Mouse (Mus musculus): ENCODE results near the gene Mif4gd. TPM values are rescaled to one million over a fixed set of nuclear protein-coding genes. Genes with fewer than 3 reads are reported as not detected.

Mif4gd gene
- polyA plus RNA-seq, 1 experiment, result 3.6 TPM

- Histone ChIP-seq H3K4me1 (ENCODE audit: control insufficient read depth) (peaks cover 7% of the 10 kb centered on the region), H3K9me3 (ENCODE audit: control insufficient read depth, low read length) (no peaks in the 10 kb centered on the region), H3K36me3 (ENCODE audit: control insufficient read depth) (peaks cover 56% of the 10 kb centered on the region), H3K4me3 (replicated peaks) (no peak overlapping the region), H3K27me3 (ENCODE audit: control insufficient read depth) (no peaks in the 10 kb centered on the region)
- TF ChIP-seq GATA1 (IDR thresholded peaks at IDR 0.05; ENCODE audit: low read length) (no peak), TAL1 (IDR thresholded peaks at IDR 0.05; ENCODE audit: low read length) (no peak)
These were observed 31.5 kb upstream of the Mif4gd start for GRCm38 (mm10) chr11:115644308-115644707.

GRCm38 (mm10) chr11:115643265-115643664, 30.5 kb upstream of the Mif4gd start:
- H3K9me3 ChIP-seq (ENCODE audit: control insufficient read depth, low read length), result no peaks in the 10 kb centered on the region
- TF ChIP-seq TAL1 (IDR thresholded peaks at IDR 0.05; ENCODE audit: low read length) (no peak), GATA1 (IDR thresholded peaks at IDR 0.05; ENCODE audit: low read length) (no peak)
- no peak overlapping the region for H3K4me3 ChIP-seq (replicated peaks)
- H3K36me3 ChIP-seq (ENCODE audit: control insufficient read depth), result peaks cover 47% of the 10 kb centered on the region
- H3K27me3 ChIP-seq (ENCODE audit: control insufficient read depth), result no peaks in the 10 kb centered on the region
- peaks cover 7% of the 10 kb centered on the region for H3K4me1 ChIP-seq (ENCODE audit: control insufficient read depth)

GRCm38 (mm10) chr11:115642705-115643104, 29.9 kb upstream of the Mif4gd start:
- no peak overlapping the region for H3K4me3 ChIP-seq (replicated peaks)
- TF ChIP-seq GATA1 (IDR thresholded peaks at IDR 0.05; ENCODE audit: low read length), result no peak
- no peak for TF ChIP-seq TAL1 (IDR thresholded peaks at IDR 0.05; ENCODE audit: low read length)
- H3K9me3 ChIP-seq (ENCODE audit: control insufficient read depth, low read length), result no peaks in the 10 kb centered on the region
- H3K36me3 ChIP-seq (ENCODE audit: control insufficient read depth), result peaks cover 41% of the 10 kb centered on the region
- H3K27me3 ChIP-seq (ENCODE audit: control insufficient read depth), result no peaks in the 10 kb centered on the region
- peaks cover 7% of the 10 kb centered on the region for H3K4me1 ChIP-seq (ENCODE audit: control insufficient read depth)

GRCm38 (mm10) chr11:115641664-115642036, 28.9 kb upstream of the Mif4gd start:
- Histone ChIP-seq H3K4me1 (ENCODE audit: control insufficient read depth) (peaks cover 7% of the 10 kb centered on the region), H3K36me3 (ENCODE audit: control insufficient read depth) (peaks cover 35% of the 10 kb centered on the region), H3K27me3 (ENCODE audit: control insufficient read depth) (no peaks in the 10 kb centered on the region), H3K9me3 (ENCODE audit: control insufficient read depth, low read length) (no peaks in the 10 kb centered on the region), H3K4me3 (replicated peaks) (no peak overlapping the region)
- no peak for TF ChIP-seq GATA1 (IDR thresholded peaks at IDR 0.05; ENCODE audit: low read length)
- no peak for TF ChIP-seq TAL1 (IDR thresholded peaks at IDR 0.05; ENCODE audit: low read length)

GRCm38 (mm10) chr11:115640978-115641663, 28.4 kb upstream of the Mif4gd start:
- H3K36me3 ChIP-seq (ENCODE audit: control insufficient read depth), result peaks cover 30% of the 10 kb centered on the region
- no peaks in the 10 kb centered on the region for H3K9me3 ChIP-seq (ENCODE audit: control insufficient read depth, low read length)
- no peak overlapping the region for H3K4me3 ChIP-seq (replicated peaks)
- TF ChIP-seq GATA1 (IDR thresholded peaks at IDR 0.05; ENCODE audit: low read length), result no peak
- TF ChIP-seq TAL1 (IDR thresholded peaks at IDR 0.05; ENCODE audit: low read length), result no peak
- H3K27me3 ChIP-seq (ENCODE audit: control insufficient read depth), result no peaks in the 10 kb centered on the region
- H3K4me1 ChIP-seq (ENCODE audit: control insufficient read depth), result peaks cover 7% of the 10 kb centered on the region

GRCm38 (mm10) chr11:115640311-115640828, 27.6 kb upstream of the Mif4gd start:
- TF ChIP-seq TAL1 (IDR thresholded peaks at IDR 0.05; ENCODE audit: low read length) (no peak), GATA1 (IDR thresholded peaks at IDR 0.05; ENCODE audit: low read length) (no peak)
- Histone ChIP-seq H3K4me1 (ENCODE audit: control insufficient read depth) (peaks cover 7% of the 10 kb centered on the region), H3K36me3 (ENCODE audit: control insufficient read depth) (peaks cover 23% of the 10 kb centered on the region), H3K4me3 (replicated peaks) (no peak overlapping the region), H3K9me3 (ENCODE audit: control insufficient read depth, low read length) (no peaks in the 10 kb centered on the region), H3K27me3 (ENCODE audit: control insufficient read depth) (no peaks in the 10 kb centered on the region)

- Histone ChIP-seq H3K4me3 (replicated peaks) (no peak overlapping the region), H3K36me3 (ENCODE audit: control insufficient read depth) (peaks cover 17% of the 10 kb centered on the region), H3K9me3 (ENCODE audit: control insufficient read depth, low read length) (no peaks in the 10 kb centered on the region), H3K4me1 (ENCODE audit: control insufficient read depth) (peaks cover 7% of the 10 kb centered on the region), H3K27me3 (ENCODE audit: control insufficient read depth) (no peaks in the 10 kb centered on the region)
- TF ChIP-seq TAL1 (IDR thresholded peaks at IDR 0.05; ENCODE audit: low read length), result no peak
- no peak for TF ChIP-seq GATA1 (IDR thresholded peaks at IDR 0.05; ENCODE audit: low read length)
These were observed 26.8 kb upstream of the Mif4gd start for GRCm38 (mm10) chr11:115639540-115639939.

GRCm38 (mm10) chr11:115638498-115639409, 26.0 kb upstream of the Mif4gd start:
- peaks cover 11% of the 10 kb centered on the region for H3K36me3 ChIP-seq (ENCODE audit: control insufficient read depth)
- no peak overlapping the region for H3K4me3 ChIP-seq (replicated peaks)
- peaks cover 7% of the 10 kb centered on the region for H3K4me1 ChIP-seq (ENCODE audit: control insufficient read depth)

GRCm38 (mm10) chr11:115636960-115637359, 24.2 kb upstream of the Mif4gd start:
- Histone ChIP-seq H3K36me3 (ENCODE audit: control insufficient read depth) (no peaks in the 10 kb centered on the region), H3K4me1 (ENCODE audit: control insufficient read depth) (peaks cover 7% of the 10 kb centered on the region)
- TF ChIP-seq GATA1 (IDR thresholded peaks at IDR 0.05; ENCODE audit: low read length) (no peak), TAL1 (IDR thresholded peaks at IDR 0.05; ENCODE audit: low read length) (no peak)

More at GRCm38 (mm10) chr11:115638498-115639409, 26.0 kb upstream of the Mif4gd start:
- no peak for TF ChIP-seq GATA1 (IDR thresholded peaks at IDR 0.05; ENCODE audit: low read length)
- TF ChIP-seq TAL1 (IDR thresholded peaks at IDR 0.05; ENCODE audit: low read length), result no peak
- Histone ChIP-seq H3K27me3 (ENCODE audit: control insufficient read depth) (no peaks in the 10 kb centered on the region), H3K9me3 (ENCODE audit: control insufficient read depth, low read length) (no peaks in the 10 kb centered on the region)

More at GRCm38 (mm10) chr11:115636960-115637359, 24.2 kb upstream of the Mif4gd start:
- Histone ChIP-seq H3K9me3 (ENCODE audit: control insufficient read depth, low read length) (no peaks in the 10 kb centered on the region), H3K4me3 (replicated peaks) (no peak overlapping the region), H3K27me3 (ENCODE audit: control insufficient read depth) (no peaks in the 10 kb centered on the region)

All from erythroblast, embryonic 14.5 days (primary cell).